In the genomic region with DNA sequence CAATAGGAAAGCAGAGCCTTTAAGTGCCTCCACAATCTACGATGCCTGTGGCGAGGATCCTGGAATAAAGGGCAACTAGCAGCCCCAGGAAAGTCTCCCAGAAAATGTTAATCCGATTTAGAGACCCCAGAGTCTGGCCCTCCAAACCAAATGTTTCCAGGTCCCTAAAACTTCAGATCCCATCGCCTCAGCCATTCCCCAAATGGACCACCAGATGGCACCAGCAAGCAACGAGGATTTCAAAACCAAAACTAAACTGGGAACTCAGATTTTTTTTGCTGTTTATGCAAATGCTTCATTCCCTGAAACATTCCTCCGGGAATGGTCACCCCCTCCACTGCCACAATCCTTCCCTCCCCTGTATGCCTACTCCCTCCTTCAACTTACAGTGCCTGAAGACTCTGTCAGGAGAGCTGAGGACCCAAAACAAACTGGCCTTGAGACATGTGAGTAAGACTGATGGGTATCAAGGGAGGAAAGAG, we compare ENCODE assay signal across 8 mouse cellular contexts. TPM values are rescaled to one million over a fixed set of nuclear protein-coding genes. Genes with fewer than 3 reads are reported as not detected.
A peak's percentile ranks its signal among the peaks of the same experiment; 100 is the strongest.
DNase-seq lines count a peak whose midpoint lies in the region; ATAC-seq and TF ChIP-seq lines count a peak whose summit lies in the region.

Gene C1ra, plus strand, starts transcription at position 51 of the 482 bp plus-strand sequence.

- H3K27ac ChIP-seq in MEL (ENCODE audit: control insufficient read depth, low read depth, low read length), result no peak within 1 kb of the TSS
- no peak within 1 kb of the TSS for H3K27ac ChIP-seq in hindbrain, embryonic 10.5 days
- H3K27ac ChIP-seq in lung, postnatal 0 days (ENCODE audit: low read length), result no peak within 1 kb of the TSS

- peak within 1 kb of the TSS; percentile 65 to 78 for H3K4me3 ChIP-seq in MEL (ENCODE audit: control insufficient read depth in 1 of 2, insufficient read depth in 1 of 2, low read depth in 2 of 2, low read length in 2 of 2)
- H3K4me3 ChIP-seq in hindbrain, embryonic 10.5 days, result peak within 1 kb of the TSS; percentile 20; the same call in 1 of the 2 replicates
- peak within 1 kb of the TSS; percentile 36 for H3K4me3 ChIP-seq in lung, postnatal 0 days (ENCODE audit: low read depth, low read length)

- H3K4me1 ChIP-seq in MEL (ENCODE audit: control insufficient read depth in 1 of 2, insufficient read depth in 2 of 2, low read length in 2 of 2), result peaks cover 0 to 2% of the 10 kb centered on the region in 2 experiments; a peak in 2 of 4 replicates
- no peaks in the 10 kb centered on the region for H3K4me1 ChIP-seq in hindbrain, embryonic 10.5 days (replicated peaks)
- H3K4me1 ChIP-seq in lung, postnatal 0 days (ENCODE audit: insufficient read depth, low read depth, low read length), result no peaks in the 10 kb centered on the region

- peak within 1 kb of the TSS; percentile 63 for H3K4me2 ChIP-seq in lung, postnatal 0 days (replicated peaks; ENCODE audit: low read depth, low read length)

- no peaks in the 10 kb centered on the region for H3K9me3 ChIP-seq in MEL (replicated peaks; ENCODE audit: insufficient read depth, low read length)
- no peaks in the 10 kb centered on the region for H3K9me3 ChIP-seq in hindbrain, embryonic 10.5 days
- H3K9me3 ChIP-seq in lung, postnatal 0 days (ENCODE audit: low read length), result no peaks in the 10 kb centered on the region

- no peaks in the 10 kb centered on the region; a peak in 1 of 4 replicates for H3K27me3 ChIP-seq in MEL (ENCODE audit: control insufficient read depth in 1 of 2, insufficient read depth in 2 of 2, low read length in 2 of 2)
- no peaks in the 10 kb centered on the region for H3K27me3 ChIP-seq in hindbrain, embryonic 10.5 days (ENCODE audit: insufficient read depth, poor library complexity, severe bottlenecking)
- no peaks in the 10 kb centered on the region for H3K27me3 ChIP-seq in lung, postnatal 0 days (replicated peaks; ENCODE audit: insufficient read depth, low read length)

- peak; percentile 75 for TF ChIP-seq RAD21 in MEL (IDR thresholded peaks at IDR 0.05; ENCODE audit: low read depth, low read length)

- peak within 1 kb of the TSS; percentile 33; the same call in 1 of the 2 replicates for H3K9ac ChIP-seq in MEL (ENCODE audit: control insufficient read depth, low read depth, low read length, poor library complexity, severe bottlenecking)
- H3K9ac ChIP-seq in lung, postnatal 0 days (replicated peaks; ENCODE audit: low read depth), result 0 out of 2 replicates have a peak within 1 kb of the TSS, but pooled peaks have one; percentile 43

- peaks cover 0 to 2% of the 10 kb centered on the region in 2 experiments; a peak in 1 of 4 replicates for H3K36me3 ChIP-seq in MEL (ENCODE audit: control insufficient read depth in 1 of 2, insufficient read depth in 2 of 2, low read length in 2 of 2)
- no peaks in the 10 kb centered on the region for H3K36me3 ChIP-seq in hindbrain, embryonic 10.5 days
- no peaks in the 10 kb centered on the region for H3K36me3 ChIP-seq in lung, postnatal 0 days (ENCODE audit: insufficient read depth, low read length)

- no peak for TF ChIP-seq POLR2A in MEL (IDR thresholded peaks at IDR 0.05; ENCODE audit: control insufficient read depth in 1 of 2, insufficient read depth in 1 of 2, low read depth in 1 of 2, low read length in 2 of 2, poor library complexity in 1 of 2)

- ATAC-seq in frontal cortex, adult (ENCODE audit: low TSS enrichment), result peak; percentile 77
- peak; percentile 67 for ATAC-seq in lung, postnatal 0 days

- 14% methylated on average over 6 of the region's 6 CpGs for WGBS in hindbrain, embryonic 10.5 days
- WGBS in lung, postnatal 0 days, result 3% methylated on average over 6 of the region's 6 CpGs

- TF ChIP-seq EP300 in MEL (IDR thresholded peaks at IDR 0.05; ENCODE audit: low read depth in 1 of 2, low read length in 2 of 2), result no peak
- no peak for TF ChIP-seq EP300 in lung, postnatal 0 days (IDR thresholded peaks at IDR 0.05)

- peak; percentile 75 to 79 (median 77) for TF ChIP-seq CTCF in MEL (IDR thresholded peaks at IDR 0.05 in 2 of 3, conservative IDR thresholded peaks at IDR 0.05 in 1 of 3; ENCODE audit: control insufficient read depth in 1 of 3, insufficient read depth in 1 of 3, low read depth in 2 of 3, low read length in 3 of 3, poor library complexity in 1 of 3, severe bottlenecking in 1 of 3)
- TF ChIP-seq CTCF in lung, postnatal 0 days (IDR thresholded peaks at IDR 0.05), result peak; percentile 83

- peak; percentile 67 for DNase-seq in MEL (ENCODE audit: low read depth, low spot score)
- peak; percentile 25 for DNase-seq in c-Kit-positive CD71-positive TER-119-negative erythroid progenitor cells, embryonic 14.5 days (ENCODE audit: low read depth)
- DNase-seq in hindbrain, embryonic 10.5 days (ENCODE audit: low spot score), result peak; percentile 34
- peak; percentile 43 for DNase-seq in layer of hippocampus, adult 9-10 months (ENCODE audit: low spot score)
- DNase-seq in lung, postnatal 0 days (ENCODE audit: low spot score), result peak; percentile 87
- peak; percentile 69 for DNase-seq in ovary, postnatal 14 days (ENCODE audit: low spot score)
- peak; percentile 63 to 64 for DNase-seq in urinary bladder, postnatal 36 days (ENCODE audit: low spot score in 2 of 2)

- H3K79me2 ChIP-seq in MEL (ENCODE audit: control insufficient read depth, insufficient read depth, low read length, poor library complexity), result no peaks in the 10 kb centered on the region

TF ChIP-seq in MEL, 35 proteins besides CTCF, POLR2A, EP300 and RAD21:
- TF ChIP-seq ZMIZ1 (IDR thresholded peaks at IDR 0.05; ENCODE audit: low read depth, low read length) (no peak), NRF1 (IDR thresholded peaks at IDR 0.05; ENCODE audit: insufficient read depth, low read depth, low read length, poor library complexity, severe bottlenecking) (no peak), SMC3 (IDR thresholded peaks at IDR 0.05; ENCODE audit: low read depth, low read length) (peak; percentile 87), E2F4 (IDR thresholded peaks at IDR 0.05; ENCODE audit: borderline replicate concordance, low read depth, low read length) (no peak), KAT2A (conservative IDR thresholded peaks at IDR 0.05; ENCODE audit: low read depth, low read length) (no peak), ZC3H11A (IDR thresholded peaks at IDR 0.05; ENCODE audit: low read depth, low read length) (peak; percentile 69), ZNF384 (IDR thresholded peaks at IDR 0.05; ENCODE audit: low read depth, low read length) (peak; percentile 79), POLR2AphosphoS5 (IDR thresholded peaks at IDR 0.05; ENCODE audit: borderline replicate concordance, low read depth, low read length) (no peak), RCOR1 (IDR thresholded peaks at IDR 0.05; ENCODE audit: low read depth, low read length) (peak; percentile 44; the same call in 1 of the 2 replicates), HCFC1 (IDR thresholded peaks at IDR 0.05; ENCODE audit: low read depth, low read length) (0 out of 2 replicates have a peak, but pooled peaks have one; percentile 14), SIN3A (IDR thresholded peaks at IDR 0.05; ENCODE audit: low read length) (peak; percentile 39; the same call in 1 of the 2 replicates), CHD1 (IDR thresholded peaks at IDR 0.05; ENCODE audit: low read depth, low read length) (no peak)
TF ChIP-seq in MEL: peak in this region for 6.

RNA-seq across cellular contexts. Expression of gene C1ra, which starts in this region (rescaled TPM):
- total RNA-seq in MEL (2012; rRNA removed), result 0.19 and 0.29 TPM in 2 replicates
- polyA plus RNA-seq in MEL (2012; ENCODE audit: insufficient read depth in 1 of 2, insufficient read length in 2 of 2, low read depth in 1 of 2, low replicate concordance in 2 of 2, missing spikeins in 1 of 2), result under 1 TPM in 1 of 2 experiments, not detected in 1; 0.28 TPM
- 0.06 and 0.33 TPM in 2 replicates for polyA plus RNA-seq in hindbrain, embryonic 10.5 days (2016; fragmentation: Nextera tagmentation; extraction: Ambion mirVana)
- polyA plus RNA-seq in lung, postnatal 0 days (2015; fragmentation: Nextera tagmentation; extraction: Ambion mirVana), result 23.2 and 24.7 TPM in 2 replicates

Comparison
In these comparisons a context has a peak if more than half of its experiments do, and no peak if none do; other contexts are left out.
1. RNA of gene C1ra (polyA plus RNA-seq): 23.2 to 24.7 TPM in lung, postnatal 0 days; 0.06 to 0.33 TPM in hindbrain, embryonic 10.5 days and 0.28 TPM in MEL; every median in the first group is over 10 times any median in the second.
2. Peak in DNase-seq, H3K4me3 ChIP-seq and H3K9ac ChIP-seq in MEL; RNA of the gene not detected or under 1 TPM.
3. Peak in DNase-seq and H3K4me3 ChIP-seq in hindbrain, embryonic 10.5 days; RNA of the gene not detected or under 1 TPM.
4. DNase-seq: peak in every context shown above with its lines; median percentile 87 in lung, postnatal 0 days; 69 in ovary, postnatal 14 days; 67 in MEL; 64 in urinary bladder, postnatal 36 days; 43 in layer of hippocampus, adult 9-10 months; 34 in hindbrain, embryonic 10.5 days; 25 in c-Kit-positive CD71-positive TER-119-negative erythroid progenitor cells, embryonic 14.5 days.
5. H3K4me3 ChIP-seq: peak in every context shown above with its lines; median percentile 72 in MEL; 36 in lung, postnatal 0 days; 20 in hindbrain, embryonic 10.5 days.